Comparison of ENCODE assay signal across 16 mouse cellular contexts in the genomic region with DNA sequence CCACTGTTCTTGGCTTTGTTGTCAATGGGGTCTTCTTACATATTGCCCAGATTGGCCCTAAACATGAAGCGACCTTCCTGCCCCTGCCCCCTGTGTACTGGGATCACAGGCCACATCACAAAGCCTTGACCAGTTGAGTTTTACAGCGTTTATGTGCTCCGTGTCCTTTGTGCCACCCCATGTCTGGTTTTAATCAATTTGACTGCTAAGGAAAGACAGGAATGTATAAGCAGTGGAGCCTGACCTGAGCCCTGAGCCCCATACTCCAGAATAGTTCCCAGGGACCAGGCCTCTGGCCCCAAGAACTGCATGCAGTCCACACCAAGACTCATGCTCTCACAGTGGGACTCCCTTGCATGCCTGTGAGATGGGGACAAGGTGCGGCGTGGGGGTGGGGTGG. TPM values are rescaled to one million over a fixed set of nuclear protein-coding genes. Genes with fewer than 3 reads are reported as not detected.
"Had no signal": no experiment of that assay in that cellular context is flagged by ENCODE, and none has a peak within 500 bp of the region (broad histone marks: within the 10 kb centered on the region; RNA-seq: fewer than 3 reads in every experiment).

No protein-coding gene starts in this region.

- H3K9ac ChIP-seq: liver, embryonic 15.5 days; lung, embryonic 14.5 days; midbrain, embryonic 12.5 days; neural tube, embryonic 13.5 days; stomach, embryonic 15.5 days had no signal

- H3K27me3 ChIP-seq: liver, embryonic 15.5 days; neural tube, embryonic 13.5 days; stomach, embryonic 15.5 days had no signal

- H3K4me2 ChIP-seq: liver, embryonic 11.5 days; liver, embryonic 15.5 days; lung, embryonic 14.5 days; midbrain, embryonic 12.5 days; neural tube, embryonic 13.5 days; stomach, embryonic 15.5 days had no signal

- H3K4me3 ChIP-seq: left cerebral cortex, adult 2 months; liver, embryonic 15.5 days; megakaryocyte, embryonic 14.5 days; midbrain, embryonic 12.5 days; neural tube, embryonic 13.5 days; stomach, embryonic 15.5 days had no signal

- ATAC-seq: midbrain, embryonic 16.5 days had no signal

- DNase-seq: kidney, postnatal 25 days; lung, embryonic 14.5 days; lung, postnatal 14 days; right cerebral cortex, postnatal 14 days; thymus, adult 2 months; thymus, postnatal 25 days had no signal

- H3K36me3 ChIP-seq: liver, embryonic 15.5 days; midbrain, embryonic 12.5 days; neural tube, embryonic 13.5 days; stomach, embryonic 15.5 days had no signal

- H3K27ac ChIP-seq: left cerebral cortex, adult 2 months; liver, embryonic 15.5 days; macrophage; midbrain, embryonic 12.5 days; neural tube, embryonic 13.5 days; stomach, embryonic 15.5 days had no signal

- H3K9me3 ChIP-seq: liver, embryonic 15.5 days; megakaryocyte, embryonic 14.5 days; midbrain, embryonic 12.5 days; neural tube, embryonic 13.5 days; stomach, embryonic 15.5 days had no signal

- H3K4me1 ChIP-seq: stomach, embryonic 15.5 days had no signal

RNA-seq across cellular contexts. Expression of gene Cdh15, which starts 27.4 kb away (rescaled TPM):
- polyA plus RNA-seq: lung, embryonic 14.5 days; macrophage; spleen, adult 2 months had no signal
